Mouse (Mus musculus): Measurements from ENCODE around the gene Fam131a. TPM values are rescaled to one million over a fixed set of nuclear protein-coding genes. Genes with fewer than 3 reads are reported as not detected.

Gene Fam131a
- polyA plus RNA-seq, 1 experiment from 2014 or later, result 3.4 TPM

DNA sequence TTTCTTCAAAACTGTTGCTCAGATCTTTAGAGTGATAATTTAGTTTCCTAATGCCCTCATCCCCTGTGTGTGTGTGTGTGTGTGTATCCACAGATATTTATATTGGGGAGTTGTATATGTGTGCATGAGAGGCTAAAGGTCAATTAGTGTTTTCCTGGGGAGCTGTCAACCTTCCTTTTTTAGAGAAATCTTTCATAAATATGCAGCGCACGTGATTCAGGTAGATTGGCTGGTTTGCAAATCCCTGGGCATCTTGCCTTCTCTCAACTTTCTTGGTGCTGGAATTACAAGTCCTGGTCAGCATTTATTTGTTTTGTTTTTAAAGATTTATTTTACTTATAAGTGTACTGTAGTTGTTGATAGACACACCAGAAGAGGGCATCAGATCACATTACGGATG, 22.8 kb upstream of the Fam131a start:
- peaks cover 8% of the 10 kb centered on the region for H3K36me3 ChIP-seq (ENCODE audit: insufficient read depth)
- WGBS, result 74% methylated on average over 3 of the region's 3 CpGs

DNA sequence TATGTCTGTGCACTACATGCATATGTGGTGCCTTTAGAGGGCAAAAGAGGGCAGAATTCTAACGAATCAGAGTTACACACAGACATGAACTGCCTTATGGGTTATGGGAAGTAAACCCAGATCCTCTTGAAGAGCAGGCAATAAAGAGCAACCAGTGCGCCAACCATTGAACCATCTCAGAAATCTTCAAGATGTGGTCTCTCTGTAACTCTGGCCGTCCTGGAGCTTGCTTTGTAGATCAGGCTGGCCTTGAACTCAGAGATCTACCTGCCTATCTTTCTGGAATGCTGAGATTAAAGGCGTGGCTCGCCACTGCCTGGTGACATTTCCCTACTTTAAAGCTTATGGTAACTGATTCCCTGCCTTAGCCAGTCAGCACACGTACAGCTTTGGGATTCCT, 21.2 kb upstream of the Fam131a start:
- H3K27ac ChIP-seq (ENCODE audit: low read depth), result peak overlapping the region; percentile 30; the same call in 1 of the 2 replicates
- 20% methylated on average over 6 of the region's 6 CpGs for WGBS
- DNase-seq (peak; percentile 5), ATAC-seq (ENCODE audit: insufficient read depth) (no peak)
- no peaks in the 10 kb centered on the region for H3K27me3 ChIP-seq (ENCODE audit: insufficient read depth, low read length)
- H3K9me3 ChIP-seq (ENCODE audit: low read depth, low read length), result no peaks in the 10 kb centered on the region
- peaks cover 3% of the 10 kb centered on the region; the same call in 1 of the 2 replicates for H3K4me1 ChIP-seq (ENCODE audit: insufficient read depth)
- TF ChIP-seq CTCF (IDR thresholded peaks at IDR 0.05; ENCODE audit: low read depth), result no peak
- H3K4me3 ChIP-seq (ENCODE audit: low read depth, low read length), result peak overlapping the region; percentile 93
- peak overlapping the region; percentile 99 for H3K4me2 ChIP-seq
- no peak overlapping the region for H3K9ac ChIP-seq
- H3K36me3 ChIP-seq (ENCODE audit: insufficient read depth), result peaks cover 24% of the 10 kb centered on the region

More for the DNA sequence above, 22.8 kb upstream of the Fam131a start:
- ATAC-seq (ENCODE audit: insufficient read depth) (no peak), DNase-seq (no peak)
- Histone ChIP-seq H3K9ac (no peak overlapping the region), H3K27me3 (ENCODE audit: insufficient read depth, low read length) (no peaks in the 10 kb centered on the region), H3K9me3 (ENCODE audit: low read depth, low read length) (no peaks in the 10 kb centered on the region), H3K4me2 (no peak overlapping the region), H3K4me1 (ENCODE audit: insufficient read depth) (peaks cover 3% of the 10 kb centered on the region; the same call in 1 of the 2 replicates), H3K27ac (ENCODE audit: low read depth) (no peak overlapping the region), H3K4me3 (ENCODE audit: low read depth, low read length) (no peak overlapping the region)
- TF ChIP-seq CTCF (IDR thresholded peaks at IDR 0.05; ENCODE audit: low read depth), result no peak

DNA sequence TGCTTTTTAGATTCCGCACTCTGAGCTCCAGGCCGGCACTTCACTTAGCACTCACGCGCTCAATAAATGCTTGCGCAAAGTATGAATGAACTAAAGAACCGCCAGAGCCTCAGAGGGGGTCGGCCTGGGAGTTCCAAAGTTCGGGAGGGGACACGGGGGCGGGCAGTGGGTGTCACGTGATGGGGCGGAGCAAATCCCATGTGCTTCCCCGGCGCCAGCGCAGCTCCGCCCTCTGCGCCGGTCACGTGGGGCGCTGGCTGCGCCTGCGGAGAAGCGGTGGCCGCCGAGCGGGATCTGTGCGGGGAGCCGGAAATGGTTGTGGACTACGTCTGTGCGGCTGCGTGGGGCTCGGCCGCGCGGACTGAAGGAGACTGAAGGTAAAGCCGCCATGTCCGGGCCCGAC, 20.5 kb upstream of the Fam131a start:
- 0% methylated on average over 29 of the region's 38 CpGs for WGBS
- Histone ChIP-seq H3K9me3 (ENCODE audit: low read depth, low read length) (no peaks in the 10 kb centered on the region), H3K27me3 (ENCODE audit: insufficient read depth, low read length) (no peaks in the 10 kb centered on the region), H3K27ac (ENCODE audit: low read depth) (peak overlapping the region; percentile 94), H3K36me3 (ENCODE audit: insufficient read depth) (peaks cover 30% of the 10 kb centered on the region), H3K4me3 (ENCODE audit: low read depth, low read length) (peak overlapping the region; percentile 93), H3K9ac (peak overlapping the region; percentile 94), H3K4me2 (peak overlapping the region; percentile 99), H3K4me1 (ENCODE audit: insufficient read depth) (peaks cover 3% of the 10 kb centered on the region; the same call in 1 of the 2 replicates)
- no peak for TF ChIP-seq CTCF (IDR thresholded peaks at IDR 0.05; ENCODE audit: low read depth)
- peak; percentile 94 for ATAC-seq (ENCODE audit: insufficient read depth)
- DNase-seq, result peak; percentile 98

DNA sequence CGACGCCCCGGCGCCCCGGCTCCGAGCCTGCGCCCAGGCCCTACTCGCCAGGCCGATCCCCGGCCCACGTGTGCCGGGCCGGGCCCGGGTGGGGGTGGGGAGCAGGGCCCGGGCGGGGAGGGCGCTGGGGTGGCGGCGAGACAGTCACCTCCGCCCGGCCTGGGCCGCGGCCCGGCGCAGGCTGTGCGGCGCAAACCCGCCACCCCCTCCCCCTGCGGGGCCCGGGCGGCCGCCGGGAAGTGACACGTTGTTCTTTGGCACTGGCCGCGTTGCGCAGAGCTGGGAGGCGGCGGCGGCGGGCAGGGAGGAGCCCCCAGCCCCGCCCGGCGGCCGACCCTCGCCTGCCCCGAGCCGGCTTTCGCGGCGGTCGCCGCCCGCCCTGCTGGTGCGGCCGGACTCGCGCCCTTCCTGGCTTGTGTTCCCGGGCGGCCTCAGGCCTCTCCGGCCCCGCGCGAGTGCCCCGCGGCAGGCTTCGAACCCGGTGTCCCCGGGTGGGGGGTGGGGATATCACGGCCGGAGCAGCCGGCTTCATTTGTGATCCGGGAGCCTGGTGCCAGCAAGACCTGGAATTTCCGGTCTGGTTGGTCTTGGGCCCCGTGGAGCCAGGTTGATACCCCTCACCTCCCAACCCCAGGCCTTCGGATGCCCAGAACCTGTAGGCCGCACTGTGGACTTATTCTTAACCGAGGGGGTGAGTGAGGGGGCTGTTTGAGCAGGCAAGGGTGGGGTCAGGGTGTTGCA, 19.9 kb upstream of the Fam131a start:
- DNase-seq (peak; percentile 76), ATAC-seq (ENCODE audit: insufficient read depth) (peak; percentile 80)

DNA sequence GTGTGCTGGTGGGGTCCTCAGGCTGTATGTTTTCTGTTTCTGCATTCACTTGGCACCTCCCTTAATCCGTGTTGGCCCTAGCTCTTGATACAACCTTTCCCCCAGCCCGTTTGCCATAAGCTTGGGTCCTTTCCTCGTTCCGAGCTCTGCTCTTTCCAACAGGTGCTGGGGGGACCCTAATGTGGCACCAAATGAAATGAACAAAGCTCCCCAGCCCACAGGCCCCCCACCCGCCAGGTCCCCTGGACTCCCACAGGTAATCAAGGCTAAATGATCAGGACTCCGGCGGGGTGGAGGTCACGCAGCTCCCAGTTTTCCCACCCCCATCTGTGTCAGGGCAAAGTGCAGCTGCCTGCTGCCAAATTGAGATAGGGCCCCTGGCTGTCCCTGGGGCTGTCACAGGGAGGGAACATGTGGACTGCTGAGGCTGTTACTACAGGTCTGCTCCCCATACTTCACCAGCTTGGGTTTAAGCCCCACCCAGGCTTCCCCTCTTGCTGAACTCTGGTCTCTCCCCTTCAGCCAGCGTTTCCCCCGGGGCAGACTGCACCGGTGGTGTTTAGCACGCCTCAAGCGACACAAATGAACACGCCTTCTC, 19.2 kb upstream of the Fam131a start:
- no peaks in the 10 kb centered on the region for H3K9me3 ChIP-seq (ENCODE audit: low read depth, low read length)
- TF ChIP-seq CTCF (IDR thresholded peaks at IDR 0.05; ENCODE audit: low read depth), result no peak
- no peaks in the 10 kb centered on the region for H3K27me3 ChIP-seq (ENCODE audit: insufficient read depth, low read length)
- DNase-seq, result peak; percentile 14
- peaks cover 43% of the 10 kb centered on the region for H3K36me3 ChIP-seq (ENCODE audit: insufficient read depth)
- WGBS, result 5% methylated on average over 14 of the region's 14 CpGs
- peak overlapping the region; percentile 99 for H3K4me2 ChIP-seq
- peak overlapping the region; percentile 94 for H3K27ac ChIP-seq (ENCODE audit: low read depth)
- peak overlapping the region; percentile 94 for H3K9ac ChIP-seq
- H3K4me3 ChIP-seq (ENCODE audit: low read depth, low read length), result peak overlapping the region; percentile 93
- peaks cover 3% of the 10 kb centered on the region; the same call in 1 of the 2 replicates for H3K4me1 ChIP-seq (ENCODE audit: insufficient read depth)
- no peak for ATAC-seq (ENCODE audit: insufficient read depth)

More for the DNA sequence above, 19.9 kb upstream of the Fam131a start:
- H3K36me3 ChIP-seq (ENCODE audit: insufficient read depth), result peaks cover 36% of the 10 kb centered on the region
- no peak for TF ChIP-seq CTCF (IDR thresholded peaks at IDR 0.05; ENCODE audit: low read depth)
- peak overlapping the region; percentile 93 for H3K4me3 ChIP-seq (ENCODE audit: low read depth, low read length)
- H3K9ac ChIP-seq, result peak overlapping the region; percentile 94
- H3K4me2 ChIP-seq, result peak overlapping the region; percentile 99
- no peaks in the 10 kb centered on the region for H3K9me3 ChIP-seq (ENCODE audit: low read depth, low read length)
- 1% methylated on average over 52 of the region's 78 CpGs for WGBS
- peak overlapping the region; percentile 94 for H3K27ac ChIP-seq (ENCODE audit: low read depth)
- peaks cover 3% of the 10 kb centered on the region; the same call in 1 of the 2 replicates for H3K4me1 ChIP-seq (ENCODE audit: insufficient read depth)
- no peaks in the 10 kb centered on the region for H3K27me3 ChIP-seq (ENCODE audit: insufficient read depth, low read length)

DNA sequence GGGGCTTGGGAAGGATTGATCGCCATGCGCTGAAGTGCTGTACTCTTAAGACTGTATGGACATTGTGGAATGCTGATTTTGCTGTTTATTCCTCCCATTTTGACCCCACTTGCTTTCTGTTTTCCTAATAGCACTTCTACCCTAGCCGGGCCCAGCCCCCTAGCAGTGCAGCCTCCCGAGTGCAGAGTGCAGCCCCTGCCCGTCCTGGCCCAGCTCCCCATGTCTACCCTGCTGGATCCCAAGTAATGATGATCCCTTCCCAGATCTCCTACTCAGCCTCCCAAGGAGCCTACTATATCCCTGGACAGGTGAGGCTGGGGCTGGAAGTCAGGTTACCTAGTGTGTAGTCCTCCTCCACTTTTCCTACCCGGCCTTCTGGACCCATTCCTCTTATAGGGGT, 17.8 kb upstream of the Fam131a start:
- peaks cover 3% of the 10 kb centered on the region; the same call in 1 of the 2 replicates for H3K4me1 ChIP-seq (ENCODE audit: insufficient read depth)
- H3K4me2 ChIP-seq, result peak overlapping the region; percentile 99
- DNase-seq (no peak), ATAC-seq (ENCODE audit: insufficient read depth) (no peak)
- H3K27ac ChIP-seq (ENCODE audit: low read depth), result no peak overlapping the region
- H3K4me3 ChIP-seq (ENCODE audit: low read depth, low read length), result no peak overlapping the region
- H3K27me3 ChIP-seq (ENCODE audit: insufficient read depth, low read length), result no peaks in the 10 kb centered on the region
- WGBS, result 90% methylated on average over 6 of the region's 6 CpGs
- peaks cover 57% of the 10 kb centered on the region for H3K36me3 ChIP-seq (ENCODE audit: insufficient read depth)
- TF ChIP-seq CTCF (IDR thresholded peaks at IDR 0.05; ENCODE audit: low read depth), result no peak
- no peaks in the 10 kb centered on the region for H3K9me3 ChIP-seq (ENCODE audit: low read depth, low read length)
- H3K9ac ChIP-seq, result no peak overlapping the region

DNA sequence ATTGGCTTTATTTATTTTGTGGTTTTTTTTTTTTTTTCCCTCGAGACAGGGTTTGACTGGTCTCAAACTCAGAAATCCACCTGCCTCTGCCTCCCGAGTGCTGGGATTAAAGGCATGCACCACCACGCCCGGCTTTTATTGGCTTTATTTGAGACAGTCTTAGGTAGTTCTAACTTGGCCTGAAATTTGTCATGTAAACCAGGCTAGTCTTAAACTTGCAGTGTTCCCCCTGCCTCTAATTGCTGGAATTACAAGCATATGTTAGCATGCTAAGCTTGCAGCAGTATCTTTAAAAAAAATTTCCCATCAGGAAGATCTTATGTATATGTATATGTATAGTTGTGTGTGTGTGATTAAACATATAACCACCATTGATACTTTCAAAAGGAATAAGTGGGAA, 16.3 kb upstream of the Fam131a start:
- Histone ChIP-seq H3K9ac (no peak overlapping the region), H3K36me3 (ENCODE audit: insufficient read depth) (peaks cover 72% of the 10 kb centered on the region), H3K4me3 (ENCODE audit: low read depth, low read length) (no peak overlapping the region), H3K4me1 (ENCODE audit: insufficient read depth) (peaks cover 3% of the 10 kb centered on the region; the same call in 1 of the 2 replicates), H3K27ac (ENCODE audit: low read depth) (no peak overlapping the region), H3K9me3 (ENCODE audit: low read depth, low read length) (no peaks in the 10 kb centered on the region), H3K27me3 (ENCODE audit: insufficient read depth, low read length) (no peaks in the 10 kb centered on the region), H3K4me2 (no peak overlapping the region)
- no peak; the same call in 1 of the 2 replicates for TF ChIP-seq CTCF (IDR thresholded peaks at IDR 0.05; ENCODE audit: low read depth)
- 73% methylated on average over 4 of the region's 4 CpGs for WGBS
- ATAC-seq (ENCODE audit: insufficient read depth) (no peak), DNase-seq (peak; percentile 45)
